Mouse (Mus musculus) thymus, postnatal 0 days (tissue): Measurements from ENCODE around the gene Myog. TPM values are rescaled to one million over a fixed set of nuclear protein-coding genes. Genes with fewer than 3 reads are reported as not detected.
A peak's percentile ranks its signal among the peaks of the same experiment; 100 is the strongest.

ENCODE experiments used
- DNase-seq: peaks from one replicate; pipeline ENCODE4 v3.0.0-alpha.2; 2015; ENCODE audit warnings: low spot score
- polyA plus RNA-seq: library from polyadenylated mRNA; unstranded; fragments of >200 nt; fragmentation: Nextera tagmentation; extraction: Ambion mirVana; gene quantifications from 2 replicates; pipeline ENCODE4 v1.2.1, GENCODE M21; 2015

Myog gene
- polyA plus RNA-seq, 1 experiment from 2014 or later: 3.0 TPM

DNA sequence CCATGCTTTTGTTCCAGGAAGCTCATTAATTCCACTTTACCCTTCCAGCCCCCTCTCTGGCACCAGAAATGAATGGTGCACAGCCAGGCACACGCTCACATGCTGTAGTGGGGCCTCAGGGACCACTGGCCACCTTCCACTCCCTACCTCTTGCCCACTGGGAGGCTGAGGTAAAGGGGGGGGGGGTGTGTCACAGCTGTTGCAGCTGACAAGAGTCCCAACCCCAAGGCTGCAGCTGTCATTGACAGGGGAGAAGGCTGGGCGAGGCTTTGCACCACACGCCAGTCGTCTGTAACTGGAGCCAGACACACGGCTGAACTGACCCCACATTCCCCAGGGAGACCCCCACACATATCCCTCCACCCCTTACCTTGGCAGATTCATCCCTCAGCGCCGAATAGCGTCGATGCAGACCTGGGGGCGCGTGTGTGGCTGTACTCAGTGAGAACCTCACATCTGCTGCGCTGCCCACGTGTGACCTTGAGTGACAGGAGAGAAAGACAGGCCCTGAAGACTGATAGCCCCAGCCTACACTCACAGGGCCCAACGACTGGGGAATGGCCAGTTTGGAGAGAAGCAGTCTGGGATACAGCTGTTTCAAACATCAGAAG, 31.0 kb downstream of the Myog start:
- DNase-seq: no peak

DNA sequence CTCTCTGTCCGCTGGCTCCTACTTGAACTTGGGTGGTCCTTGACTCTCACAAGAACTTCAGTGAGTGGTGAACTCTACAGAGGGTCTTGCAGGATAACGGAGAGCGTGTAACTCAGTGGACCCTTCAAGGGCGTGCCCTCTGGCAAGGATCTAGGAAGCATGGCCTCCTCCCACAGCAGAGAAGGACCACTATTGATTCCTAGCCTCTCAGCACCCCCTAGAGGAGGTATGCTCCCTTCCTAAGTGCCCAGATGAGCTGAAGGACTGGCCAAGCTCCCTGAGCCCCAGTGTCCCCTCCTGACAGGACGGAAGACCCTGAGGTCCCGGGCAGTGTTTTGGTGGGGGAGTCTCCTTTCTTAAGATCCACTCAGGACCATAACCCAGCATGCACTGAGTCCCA, 32.8 kb downstream of the Myog start:
- no peak for DNase-seq

DNA sequence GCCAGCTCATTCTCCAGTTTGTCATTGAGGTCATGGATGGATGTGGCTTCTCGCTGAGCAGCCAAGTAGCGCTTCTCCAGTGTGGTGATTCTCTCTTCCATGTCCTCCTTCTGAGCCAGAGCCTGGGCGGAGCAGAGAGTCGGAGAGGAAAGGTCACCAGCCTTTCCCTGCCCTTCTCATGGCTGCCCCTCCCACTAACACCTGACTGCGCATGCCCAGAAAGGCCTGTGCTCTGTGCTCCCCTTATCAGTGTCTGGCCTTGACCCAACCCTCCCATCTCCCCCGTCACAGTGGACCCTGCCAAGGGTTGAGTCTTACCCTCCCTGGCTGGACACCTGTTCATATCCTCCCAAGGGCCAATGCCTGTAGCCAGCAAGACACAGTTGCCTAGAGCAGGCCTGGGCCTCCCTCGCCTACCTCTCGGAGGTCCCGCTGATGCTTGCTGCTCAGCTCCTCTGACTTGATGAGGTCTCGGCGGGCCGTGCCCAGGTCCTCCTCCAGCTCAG, 37.1 kb downstream of the Myog start:
- DNase-seq: no peak

- DNase-seq: peak; percentile 70
Observed at GRCm38 (mm10) chr1:134331879-134332635, 42.3 kb downstream of the Myog start.

DNA sequence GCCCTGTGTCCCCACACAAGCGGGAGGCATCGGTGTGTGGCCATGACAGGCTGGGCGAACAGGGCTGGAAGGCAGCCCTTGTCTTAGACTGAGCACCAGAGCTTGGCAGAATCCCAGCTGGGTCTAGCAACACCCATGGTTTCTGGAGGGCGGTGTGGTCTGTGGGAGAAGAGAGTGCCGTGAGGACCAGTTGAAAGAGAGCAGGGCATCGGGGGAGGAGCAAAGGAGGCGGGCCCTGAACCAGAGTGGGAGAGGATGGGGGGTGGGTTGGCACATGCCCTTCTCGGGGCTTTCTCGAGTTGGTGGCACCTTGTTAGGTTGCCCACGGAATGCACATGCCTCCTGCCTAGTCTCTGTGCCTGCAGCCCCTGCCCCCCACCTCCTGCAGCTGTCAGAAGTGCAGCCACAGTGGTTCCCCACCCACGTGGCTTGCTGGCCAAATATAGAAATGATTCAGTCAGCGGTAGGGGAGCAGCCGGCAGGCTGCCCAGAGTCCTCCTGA, 43.0 kb downstream of the Myog start, which contains the start of gene Ppfia4:
Gene Ppfia4 (minus strand): TSS at position 159 of the 502 bp plus-strand sequence.
- peak; percentile 28 for DNase-seq

DNA sequence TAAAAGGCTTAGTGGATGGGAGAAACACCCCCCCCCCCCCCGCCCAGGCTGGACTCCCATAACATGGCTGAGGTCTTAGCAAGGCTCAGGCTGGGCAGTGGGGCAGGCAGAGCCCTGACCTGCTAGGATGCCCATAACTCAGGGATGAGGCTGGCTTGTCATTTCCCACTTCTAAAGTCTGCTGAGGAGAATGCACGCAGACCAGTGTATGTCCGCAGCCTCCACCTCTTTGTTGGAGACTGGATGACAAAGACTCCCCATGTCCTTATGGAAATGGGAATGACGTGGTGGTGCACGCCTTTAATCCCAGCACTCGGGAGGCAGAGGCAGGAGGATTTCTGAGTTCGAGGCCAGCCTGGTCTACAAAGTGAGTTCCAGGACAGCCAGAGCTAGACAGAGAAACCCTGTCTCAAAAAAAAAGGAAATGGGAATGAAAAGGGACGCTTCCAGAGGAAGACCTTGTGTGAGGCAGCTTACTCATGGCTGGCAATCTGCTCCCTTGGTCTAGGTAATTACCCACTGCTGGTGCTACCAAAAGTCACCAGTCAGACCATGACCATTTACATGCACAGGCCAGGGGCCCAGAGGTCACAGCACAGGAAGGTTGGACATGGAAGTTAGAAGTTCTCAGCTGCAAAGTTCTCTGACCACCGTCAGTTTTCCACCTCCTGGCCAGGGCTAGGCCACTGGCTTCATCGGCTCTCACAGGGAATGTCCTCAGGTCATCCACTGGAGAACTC, 43.8 kb downstream of the Myog start:
- no peak for DNase-seq

DNA sequence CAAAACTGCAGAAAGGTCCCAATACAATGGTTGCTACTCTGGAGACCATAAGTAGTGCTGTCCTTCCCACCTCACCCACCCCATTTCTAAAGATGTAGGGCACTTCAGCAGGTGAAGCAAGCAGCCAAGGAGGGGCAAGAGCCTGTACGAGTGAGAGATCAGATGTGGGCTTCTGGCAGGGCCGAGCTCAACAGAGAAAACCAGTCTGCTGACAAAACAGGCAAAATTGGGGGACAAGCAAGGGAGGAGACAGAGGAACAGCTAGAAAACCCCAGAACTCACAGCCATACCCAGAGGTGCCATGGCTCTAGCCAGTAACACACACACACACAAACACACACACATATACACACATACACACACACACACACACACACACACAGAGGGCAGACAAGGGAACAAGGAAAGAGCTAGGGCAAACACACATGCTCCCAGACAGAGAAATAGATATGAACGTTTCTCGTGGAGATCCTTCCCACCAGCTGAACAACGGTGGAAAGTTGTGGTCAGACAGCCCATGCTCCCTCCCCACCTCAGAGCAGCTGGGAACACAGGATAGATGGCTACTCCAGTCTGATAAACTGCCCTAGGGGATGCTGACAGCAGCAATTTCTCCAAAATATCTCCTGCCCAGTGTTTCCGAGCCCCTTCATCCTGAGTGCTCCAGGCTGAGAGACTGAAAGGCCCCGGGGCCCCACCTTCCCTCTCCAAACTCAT, 44.5 kb downstream of the Myog start:
- no peak for DNase-seq

- DNase-seq: no peak
Observed at GRCm38 (mm10) chr1:134335211-134335923, 45.6 kb downstream of the Myog start.

- DNase-seq: no peak
Observed at GRCm38 (mm10) chr1:134335924-134336810, 46.4 kb downstream of the Myog start.

DNA sequence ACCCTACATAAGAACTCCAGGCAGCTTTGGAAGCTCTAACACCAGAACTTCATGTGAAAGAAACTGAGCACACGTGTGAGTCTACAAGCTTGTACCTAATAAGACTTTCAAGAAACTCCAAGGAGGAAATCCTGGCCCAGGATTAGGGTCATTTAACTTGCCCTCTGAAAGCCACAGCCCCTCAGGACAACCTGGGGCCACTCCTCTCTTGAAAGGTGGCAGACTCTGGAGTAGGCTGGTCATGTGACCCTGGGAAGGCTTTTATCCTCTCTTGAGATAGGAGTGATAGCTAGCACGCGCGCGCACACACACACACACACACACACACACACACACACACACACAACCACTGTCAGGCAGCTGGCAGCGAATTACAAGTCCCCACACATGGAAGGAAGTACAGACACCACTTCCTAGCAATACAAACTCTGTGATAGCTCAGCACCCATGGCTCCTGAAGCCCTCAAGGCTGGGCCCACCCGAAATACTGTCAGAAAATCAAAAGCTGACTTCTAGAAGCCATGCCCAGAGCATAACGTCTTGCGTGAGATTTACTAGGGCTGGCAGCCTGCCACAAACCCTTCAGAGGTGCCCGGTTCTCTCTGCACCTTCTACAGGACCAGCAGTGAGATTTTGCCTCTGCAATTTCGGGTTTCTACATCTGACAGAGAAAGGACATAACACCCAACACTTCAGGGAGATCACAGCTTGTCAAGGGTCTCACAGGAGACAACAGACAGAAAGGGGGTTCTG, 47.3 kb downstream of the Myog start:
- peak; percentile 23 for DNase-seq

GRCm38 (mm10) chr1:134339162-134339561, 49.4 kb downstream of the Myog start:
- DNase-seq: no peak

DNA sequence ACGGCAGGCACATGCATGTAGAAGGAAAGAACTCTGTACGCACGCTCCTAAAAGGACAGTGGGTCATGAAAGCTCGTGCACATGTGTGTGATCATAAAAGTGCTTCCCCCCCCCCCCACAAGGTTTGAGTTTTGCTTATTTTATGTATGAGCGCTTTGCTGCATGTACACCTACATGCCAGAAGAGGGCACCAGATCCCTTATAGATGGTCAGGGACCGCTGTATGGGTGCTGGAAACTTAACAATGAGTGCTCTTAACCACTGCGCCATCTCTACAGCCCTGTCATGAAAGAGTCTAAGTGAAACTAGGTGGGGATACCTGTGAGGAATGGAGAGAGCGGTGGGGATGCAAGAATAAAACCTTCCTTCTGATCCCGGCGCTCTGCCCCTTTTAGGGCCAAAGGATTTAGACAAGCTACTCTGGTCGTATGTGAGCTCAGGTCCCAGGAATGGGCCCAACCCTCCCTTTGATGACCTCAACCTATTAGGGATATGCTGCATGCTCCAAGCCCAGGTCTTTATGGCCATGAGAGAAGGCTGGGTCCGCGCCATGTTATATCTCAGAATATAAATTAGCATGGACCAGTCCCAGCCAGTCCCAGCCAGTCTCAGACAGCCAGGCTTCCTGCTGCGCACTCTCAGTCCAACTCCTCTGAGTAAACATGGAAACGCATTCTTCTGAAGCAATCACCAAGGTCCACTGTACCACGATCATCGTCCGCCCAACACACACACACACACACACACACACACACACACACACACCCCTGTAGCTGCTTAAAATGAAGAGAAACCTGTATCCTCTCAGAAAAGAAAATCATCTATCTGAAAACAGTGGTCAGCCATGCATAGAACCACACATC, 50.2 kb downstream of the Myog start:
- DNase-seq: no peak

GRCm38 (mm10) chr1:134341641-134342277, 52.0 kb downstream of the Myog start:
- DNase-seq: no peak
